Mouse (Mus musculus) kidney, embryonic 15.5 days (tissue): ENCODE data around the gene Magi1. TPM values are rescaled to one million over a fixed set of nuclear protein-coding genes. Genes with fewer than 3 reads are reported as not detected.

Experiments used
- ATAC-seq: fragments of 200-750 bp; cut with Nextera tagmentation; replicated peaks from 2 replicates; pipeline ENCODE4 v1.8.0; 2017; ENCODE audit warnings: moderate TSS enrichment; ENCODE audit not compliant: low FRiP score
- H3K27ac ChIP-seq: fragments of 300-500 bp; sonication (generic); 2 replicates; pipeline ENCODE4 v1.5.1; 2015; ENCODE audit warnings: mild to moderate bottlenecking, inconsistent platforms
- H3K27me3 ChIP-seq: fragments of 300-500 bp; sonication (generic); 2 replicates; pipeline ENCODE4 v1.6.1; 2015; ENCODE audit warnings: inconsistent platforms
- H3K36me3 ChIP-seq: fragments of 300-500 bp; sonication (generic); 2 replicates; pipeline ENCODE4 v1.6.1; 2015; ENCODE audit warnings: inconsistent platforms
- H3K4me1 ChIP-seq: fragments of 300-500 bp; sonication (generic); 2 replicates; pipeline ENCODE4 v1.6.1; 2015; ENCODE audit warnings: inconsistent platforms
- H3K4me2 ChIP-seq: fragments of 300-500 bp; sonication (generic); 2 replicates; pipeline ENCODE4 v1.6.1; 2015; ENCODE audit warnings: moderate library complexity, mild to moderate bottlenecking, inconsistent platforms
- H3K4me3 ChIP-seq: fragments of 300-500 bp; sonication (generic); replicated peaks from 2 replicates; pipeline ENCODE4 v1.5.1; 2015; ENCODE audit warnings: mild to moderate bottlenecking, inconsistent platforms
- H3K9ac ChIP-seq: fragments of 300-500 bp; sonication (generic); 2 replicates; pipeline ENCODE4 v1.6.1; 2015; ENCODE audit warnings: mild to moderate bottlenecking, inconsistent platforms
- H3K9me3 ChIP-seq: fragments of 300-500 bp; sonication (generic); replicated peaks from 2 replicates; pipeline ENCODE4 v1.6.1; 2016; ENCODE audit warnings: inconsistent platforms
- WGBS: fragments of 180-500 bp; shearing (Covaris S2); methylation state at CpG from one replicate; pipeline ENCODE4 v1.1.7; 2015; ENCODE audit warnings: mixed read lengths; 5-methylcytosine and 5-hydroxymethylcytosine counted together
- polyA plus RNA-seq: library from polyadenylated mRNA; unstranded; fragments of >200 nt; fragmentation: Nextera tagmentation; extraction: Ambion mirVana; gene quantifications from 2 replicates; pipeline ENCODE4 v1.2.1, GENCODE M21; 2015

Magi1 gene
- polyA plus RNA-seq, 1 experiment from 2014 or later = 9.8 TPM

DNA sequence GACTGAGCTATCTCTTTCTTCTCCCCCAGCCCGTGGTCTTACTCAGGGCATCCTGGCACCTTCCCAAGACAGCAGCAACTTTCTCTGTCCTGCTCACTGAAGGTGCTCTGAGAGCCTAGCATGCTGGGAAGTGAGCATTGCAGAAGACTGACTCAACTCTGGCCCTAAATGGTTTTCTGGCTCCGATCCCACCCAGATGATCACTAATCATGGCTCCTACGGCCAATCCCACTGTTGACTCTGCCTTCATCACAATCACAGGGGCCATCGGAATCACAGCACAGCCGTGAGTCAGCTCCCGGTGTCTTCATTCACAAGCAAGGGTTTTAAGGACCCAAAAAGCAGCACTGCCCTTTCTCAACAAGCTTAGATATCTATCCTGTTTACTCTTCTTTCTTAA is 58.6 kb downstream of the Magi1 start:
- WGBS = 65% methylated on average over 6 of the region's 6 CpGs
- Histone ChIP-seq H3K27me3 (no peaks in the 10 kb centered on the region), H3K4me2 (no peak overlapping the region), H3K9ac (no peak overlapping the region), H3K9me3 (no peaks in the 10 kb centered on the region), H3K36me3 (no peaks in the 10 kb centered on the region), H3K4me1 (peaks cover 34% of the 10 kb centered on the region), H3K4me3 (no peak overlapping the region), H3K27ac (no peak overlapping the region)
- ATAC-seq = no peak

DNA sequence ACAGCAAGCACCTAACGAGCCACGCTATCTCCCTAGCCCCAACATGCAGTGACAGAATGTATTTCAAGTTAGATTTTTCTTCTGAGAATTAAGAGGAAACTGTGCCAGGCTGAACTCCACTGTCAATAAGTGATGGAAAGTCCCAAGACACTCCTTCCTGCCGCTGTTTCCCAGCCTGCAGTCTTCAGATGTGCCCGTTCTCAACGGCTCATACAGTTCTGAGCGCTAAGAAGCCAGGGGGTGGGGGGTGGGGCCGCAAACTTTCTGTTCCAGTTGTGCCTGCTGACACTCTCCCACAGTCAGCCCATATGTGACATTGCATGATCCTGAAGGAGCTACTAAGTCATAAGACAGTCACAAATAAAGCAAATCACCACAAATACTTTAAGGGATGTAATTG is 61.5 kb downstream of the Magi1 start:
- H3K36me3 ChIP-seq = no peaks in the 10 kb centered on the region
- ATAC-seq = no peak
- no peaks in the 10 kb centered on the region for H3K9me3 ChIP-seq
- H3K27me3 ChIP-seq = no peaks in the 10 kb centered on the region
- 44% methylated on average over 7 of the region's 7 CpGs for WGBS
- H3K4me1 ChIP-seq = peaks cover 35% of the 10 kb centered on the region
- H3K4me3 ChIP-seq = no peak overlapping the region
- no peak overlapping the region for H3K27ac ChIP-seq
- H3K9ac ChIP-seq = no peak overlapping the region
- no peak overlapping the region for H3K4me2 ChIP-seq

DNA sequence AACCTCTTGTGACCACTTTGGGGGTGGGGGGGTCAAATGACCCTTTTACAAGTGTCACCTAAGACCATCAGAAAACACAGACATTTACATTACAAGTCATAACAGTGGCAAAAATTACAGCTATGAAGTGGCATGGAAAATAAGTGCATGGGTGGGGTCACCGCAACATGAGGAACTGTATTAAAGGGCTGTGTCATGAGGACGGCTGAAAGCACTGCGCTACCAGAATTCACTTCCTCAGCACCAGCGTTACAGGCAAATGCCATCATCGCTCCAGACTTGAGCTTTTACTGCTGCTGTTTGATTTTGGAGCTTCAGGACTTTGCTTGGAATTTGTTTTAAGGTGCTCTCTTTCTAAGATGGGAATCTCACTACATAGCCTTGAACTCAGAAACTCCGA is 62.0 kb downstream of the Magi1 start:
- Histone ChIP-seq H3K36me3 (no peaks in the 10 kb centered on the region), H3K9ac (no peak overlapping the region), H3K4me1 (peaks cover 35% of the 10 kb centered on the region), H3K27ac (no peak overlapping the region), H3K4me3 (no peak overlapping the region), H3K4me2 (no peak overlapping the region), H3K9me3 (no peaks in the 10 kb centered on the region), H3K27me3 (no peaks in the 10 kb centered on the region)
- ATAC-seq = no peak
- WGBS = 87% methylated on average over 6 of the region's 6 CpGs

DNA sequence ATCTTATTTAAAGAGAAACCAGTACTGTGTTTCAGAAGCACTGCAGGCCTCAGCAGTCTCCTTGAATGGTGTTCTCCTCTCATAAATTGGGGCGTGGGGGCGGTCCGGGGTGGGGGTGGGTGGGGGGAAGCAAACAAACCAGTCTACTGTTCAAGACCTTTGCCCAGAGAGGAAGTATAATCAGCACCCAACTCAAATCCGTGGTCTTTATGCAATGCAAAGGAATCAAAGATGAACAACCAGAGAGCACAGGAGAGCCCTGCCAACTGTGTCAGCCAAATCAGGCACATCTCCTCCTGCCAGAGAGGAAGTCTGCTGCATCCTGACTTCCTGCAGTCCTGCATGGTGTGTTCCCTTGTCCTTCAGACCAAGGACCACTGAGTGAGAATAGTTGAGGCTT is 65.6 kb downstream of the Magi1 start:
- Histone ChIP-seq H3K27me3 (no peaks in the 10 kb centered on the region), H3K4me1 (peaks cover 18% of the 10 kb centered on the region), H3K9ac (no peak overlapping the region), H3K27ac (no peak overlapping the region), H3K4me3 (no peak overlapping the region), H3K9me3 (no peaks in the 10 kb centered on the region), H3K4me2 (no peak overlapping the region), H3K36me3 (no peaks in the 10 kb centered on the region)
- no peak for ATAC-seq
- 75% methylated on average over 4 of the region's 4 CpGs for WGBS

DNA sequence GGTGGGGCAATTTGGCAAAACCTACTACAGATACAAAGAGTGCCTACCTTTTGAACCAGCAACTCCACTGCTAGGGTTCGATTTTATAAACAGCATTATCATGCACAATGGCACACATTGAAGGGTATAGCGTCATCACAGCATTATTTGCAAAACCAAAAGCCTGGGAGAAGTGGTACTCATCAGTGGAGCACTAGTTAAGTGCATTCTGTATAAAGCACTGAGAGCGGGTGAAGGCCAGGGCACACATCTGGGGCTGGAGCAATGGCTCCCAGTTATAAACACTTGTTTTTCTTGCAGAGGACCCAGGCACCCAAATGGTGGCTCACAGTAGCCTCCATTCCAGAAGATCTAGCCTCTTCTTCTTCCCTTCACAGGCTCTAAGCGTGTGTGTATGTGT is 67.9 kb downstream of the Magi1 start:
- no peak overlapping the region for H3K4me3 ChIP-seq
- no peaks in the 10 kb centered on the region for H3K27me3 ChIP-seq
- WGBS = 96% methylated on average over 4 of the region's 4 CpGs
- no peak overlapping the region for H3K4me2 ChIP-seq
- no peaks in the 10 kb centered on the region for H3K9me3 ChIP-seq
- no peak overlapping the region for H3K27ac ChIP-seq
- H3K36me3 ChIP-seq = no peaks in the 10 kb centered on the region
- no peak overlapping the region for H3K9ac ChIP-seq
- peaks cover 14% of the 10 kb centered on the region for H3K4me1 ChIP-seq
- no peak for ATAC-seq

DNA sequence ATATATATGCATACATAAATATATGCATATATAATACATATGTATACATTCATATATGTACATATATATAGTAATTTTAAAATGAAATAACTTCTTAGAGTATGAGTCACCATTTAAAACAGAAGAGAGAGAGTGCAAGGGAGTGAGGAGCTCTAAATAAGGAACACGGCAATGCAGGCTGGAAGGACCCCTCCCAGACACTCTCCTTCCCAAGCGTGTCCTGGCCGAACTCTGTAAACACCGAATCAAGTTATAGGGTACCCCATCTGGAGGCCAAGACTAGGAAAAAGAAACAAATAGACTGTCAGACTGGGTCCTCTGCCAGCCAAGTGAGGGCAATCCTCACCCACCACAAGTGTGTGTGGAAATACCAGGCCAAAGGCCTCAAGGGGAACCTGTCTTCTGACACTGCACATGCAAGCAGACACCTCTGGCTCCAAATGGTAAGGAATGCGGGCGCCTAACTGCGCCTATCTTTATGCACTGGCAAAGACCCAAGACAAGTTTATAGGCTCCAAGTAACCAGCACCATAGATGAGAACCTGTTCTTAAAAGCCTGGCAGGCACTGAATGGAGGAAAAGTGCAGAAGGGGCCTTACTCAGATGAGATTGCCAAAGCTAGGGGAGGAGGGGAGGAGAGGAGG is 68.7 kb downstream of the Magi1 start:
- 0 out of 2 replicates have a peak, but pooled peaks have one; percentile 33 for ATAC-seq
- no peaks in the 10 kb centered on the region for H3K9me3 ChIP-seq
- peaks cover 14% of the 10 kb centered on the region for H3K4me1 ChIP-seq
- WGBS = 67% methylated on average over 7 of the region's 7 CpGs
- H3K27ac ChIP-seq = 0 out of 2 replicates have a peak overlapping the region, but pooled peaks have one; percentile 6
- no peak overlapping the region for H3K9ac ChIP-seq
- no peak overlapping the region for H3K4me3 ChIP-seq
- H3K4me2 ChIP-seq = no peak overlapping the region
- H3K36me3 ChIP-seq = no peaks in the 10 kb centered on the region
- H3K27me3 ChIP-seq = no peaks in the 10 kb centered on the region

DNA sequence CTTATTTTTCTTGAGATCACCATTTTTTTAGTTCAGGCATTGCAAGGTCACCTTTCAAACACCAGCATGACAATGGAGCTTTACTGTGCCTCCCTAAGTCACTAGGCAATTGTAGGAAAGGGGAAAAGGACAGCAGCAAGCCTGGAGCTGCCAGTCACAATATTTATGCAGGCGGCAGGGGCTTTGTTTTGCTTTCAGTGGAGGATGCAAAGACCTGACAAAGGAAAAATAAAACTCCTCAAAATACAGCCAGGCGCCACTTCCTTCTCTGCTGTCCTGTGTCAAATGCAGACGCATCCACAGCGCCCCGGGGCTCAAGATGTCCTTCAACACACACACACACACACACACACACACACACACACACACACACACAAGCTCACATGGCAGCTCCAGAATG is 77.8 kb downstream of the Magi1 start:
- no peaks in the 10 kb centered on the region for H3K9me3 ChIP-seq
- 15% methylated on average over 5 of the region's 5 CpGs for WGBS
- no peak; the same call in 1 of the 2 replicates for ATAC-seq
- H3K27ac ChIP-seq = peak overlapping the region; percentile 61
- H3K27me3 ChIP-seq = no peaks in the 10 kb centered on the region
- peaks cover 39% of the 10 kb centered on the region for H3K4me1 ChIP-seq
- H3K9ac ChIP-seq = no peak overlapping the region
- 0 out of 2 replicates have a peak overlapping the region, but pooled peaks have one; percentile 13 for H3K4me2 ChIP-seq
- no peaks in the 10 kb centered on the region for H3K36me3 ChIP-seq
- no peak overlapping the region for H3K4me3 ChIP-seq

DNA sequence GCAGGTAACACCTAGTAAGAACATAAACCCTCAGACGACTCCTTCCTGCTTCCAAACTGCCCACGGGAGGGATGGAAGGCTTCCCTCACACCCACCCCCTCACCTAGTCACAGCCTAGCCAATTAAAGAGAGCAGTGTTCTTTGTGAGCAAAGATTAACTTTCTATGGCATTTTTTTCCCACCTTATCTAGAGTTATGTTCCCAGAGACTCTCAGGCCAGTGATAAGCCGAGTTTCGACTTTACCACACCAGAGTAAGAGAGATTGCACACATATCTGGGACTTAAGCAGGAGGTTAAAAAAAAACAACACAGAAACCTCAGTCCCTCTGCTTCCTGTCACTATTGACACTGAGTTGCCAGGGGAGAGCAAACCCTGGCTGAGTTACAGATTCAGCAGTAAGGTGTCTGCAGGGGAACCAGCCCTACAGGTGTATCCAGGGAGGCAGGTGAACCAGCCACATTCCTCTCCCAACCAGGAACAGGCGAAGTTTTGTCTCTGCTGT is 80.0 kb downstream of the Magi1 start:
- no peak for ATAC-seq
- Histone ChIP-seq H3K27ac (peak overlapping the region; percentile 72), H3K4me3 (no peak overlapping the region), H3K4me2 (no peak overlapping the region), H3K4me1 (peaks cover 35% of the 10 kb centered on the region), H3K27me3 (no peaks in the 10 kb centered on the region), H3K9ac (no peak overlapping the region), H3K9me3 (no peaks in the 10 kb centered on the region), H3K36me3 (no peaks in the 10 kb centered on the region)
- WGBS = 33% methylated on average over 5 of the region's 5 CpGs

DNA sequence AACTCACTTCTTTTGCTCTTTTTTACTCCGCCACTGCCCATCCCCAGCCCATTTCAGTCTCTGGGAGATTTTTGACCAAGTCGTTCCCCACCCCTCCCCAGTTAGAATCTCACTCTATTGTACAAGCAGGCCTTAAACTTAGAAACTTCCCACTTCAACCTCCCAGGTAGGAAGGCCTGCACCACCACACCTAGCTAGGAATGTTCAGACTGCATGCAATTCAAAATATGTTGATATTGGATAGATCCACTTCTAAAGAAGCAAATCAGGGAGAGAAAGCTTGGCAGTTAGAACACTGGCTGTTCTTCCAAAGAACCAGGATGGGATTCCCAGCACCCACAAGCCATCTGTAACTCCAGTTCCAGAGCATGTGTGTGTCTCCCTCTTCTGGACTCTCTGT is 81.8 kb downstream of the Magi1 start:
- Histone ChIP-seq H3K9me3 (no peaks in the 10 kb centered on the region), H3K9ac (no peak overlapping the region), H3K4me2 (no peak overlapping the region), H3K4me1 (peaks cover 35% of the 10 kb centered on the region), H3K27ac (no peak overlapping the region), H3K36me3 (no peaks in the 10 kb centered on the region), H3K4me3 (no peak overlapping the region), H3K27me3 (no peaks in the 10 kb centered on the region)
- 93% methylated on average over 2 of the region's 2 CpGs for WGBS
- ATAC-seq = no peak

DNA sequence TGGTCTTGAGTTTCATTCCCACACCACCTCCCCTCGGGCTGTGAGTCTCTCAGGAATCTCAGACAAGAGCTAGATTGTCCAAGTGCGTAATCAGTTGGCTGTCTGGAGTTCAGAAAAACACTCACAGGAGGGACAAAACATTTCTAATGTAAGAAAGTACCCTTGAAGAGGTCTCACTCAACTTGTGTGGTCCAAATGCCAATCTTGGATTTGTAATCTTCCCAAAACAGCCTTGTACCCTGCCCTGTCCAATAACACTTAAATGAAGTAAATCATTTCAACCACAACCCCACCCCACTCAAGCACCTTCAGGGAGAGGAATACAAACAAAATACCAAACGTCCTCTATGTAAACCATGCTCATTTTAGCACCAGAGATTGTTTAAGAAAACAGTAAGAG is 82.8 kb downstream of the Magi1 start:
- no peak overlapping the region for H3K9ac ChIP-seq
- H3K4me2 ChIP-seq = no peak overlapping the region
- WGBS = 31% methylated on average over 3 of the region's 3 CpGs
- no peaks in the 10 kb centered on the region for H3K27me3 ChIP-seq
- H3K27ac ChIP-seq = no peak overlapping the region
- H3K4me3 ChIP-seq = no peak overlapping the region
- H3K9me3 ChIP-seq = no peaks in the 10 kb centered on the region
- no peak for ATAC-seq
- no peaks in the 10 kb centered on the region for H3K36me3 ChIP-seq
- peaks cover 37% of the 10 kb centered on the region for H3K4me1 ChIP-seq

DNA sequence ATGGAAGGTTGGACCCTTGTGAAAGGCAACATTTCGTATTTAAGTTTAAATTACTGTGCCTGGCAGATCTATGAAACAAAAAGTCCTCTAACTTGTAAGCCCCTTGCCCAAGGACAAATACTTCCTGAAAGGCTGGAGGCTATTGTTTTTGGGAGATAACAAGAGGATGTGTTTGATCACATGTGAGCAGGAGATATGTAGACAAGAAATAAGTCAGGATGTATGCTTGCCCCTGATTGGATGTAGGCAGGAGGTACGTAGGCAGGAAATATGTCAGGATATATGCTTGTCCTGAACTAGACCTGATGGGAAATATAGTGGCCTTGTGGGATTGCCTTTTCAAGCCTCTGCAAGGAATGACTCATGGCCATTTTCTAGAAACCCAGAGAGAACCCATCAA is 84.0 kb downstream of the Magi1 start:
- Histone ChIP-seq H3K4me2 (no peak overlapping the region), H3K36me3 (no peaks in the 10 kb centered on the region), H3K9ac (no peak overlapping the region), H3K27me3 (no peaks in the 10 kb centered on the region), H3K9me3 (no peaks in the 10 kb centered on the region), H3K27ac (no peak overlapping the region), H3K4me3 (no peak overlapping the region), H3K4me1 (peaks cover 34% of the 10 kb centered on the region)
- ATAC-seq = no peak
- WGBS = 78% methylated on average over 2 of the region's 2 CpGs

DNA sequence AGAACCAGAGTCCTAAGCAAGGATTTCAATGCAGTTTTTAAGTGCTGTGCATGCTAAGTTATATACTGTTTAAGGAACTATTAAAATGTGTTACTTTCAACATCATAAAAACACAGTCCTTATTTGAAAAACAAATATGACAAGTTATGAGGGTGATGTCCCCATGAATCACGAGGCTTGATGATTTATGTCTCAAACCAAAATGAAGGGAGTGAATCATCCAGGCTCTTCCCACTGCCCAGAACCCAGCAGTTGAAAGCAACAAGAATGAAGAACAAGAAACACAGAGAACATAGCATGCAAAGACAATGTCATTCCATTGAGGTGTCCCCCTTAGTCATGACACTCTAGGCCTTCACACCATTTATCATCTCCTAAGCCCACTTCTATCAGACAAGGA is 85.9 kb downstream of the Magi1 start:
- no peaks in the 10 kb centered on the region for H3K27me3 ChIP-seq
- no peaks in the 10 kb centered on the region for H3K36me3 ChIP-seq
- no peak overlapping the region for H3K27ac ChIP-seq
- no peak overlapping the region for H3K4me2 ChIP-seq
- ATAC-seq = no peak
- no peak overlapping the region for H3K9ac ChIP-seq
- no peak overlapping the region for H3K4me3 ChIP-seq
- peaks cover 25% of the 10 kb centered on the region for H3K4me1 ChIP-seq
- WGBS = 68% methylated on average over 1 of the region's 1 CpGs
- no peaks in the 10 kb centered on the region for H3K9me3 ChIP-seq
